Mouse (Mus musculus): ENCODE results near the gene Slc37a1.

GRCm38 (mm10) chr17:31353255-31353654 is 66.7 kb downstream of the Slc37a1 start:
- TF ChIP-seq CTCF (IDR thresholded peaks at IDR 0.05 in 2 of 3, conservative IDR thresholded peaks at IDR 0.05 in 1 of 3; ENCODE audit: control insufficient read depth in 1 of 3, insufficient read depth in 1 of 3, low read depth in 2 of 3, low read length in 3 of 3, poor library complexity in 1 of 3, severe bottlenecking in 1 of 3) (no peak), SMC3 (IDR thresholded peaks at IDR 0.05; ENCODE audit: low read depth, low read length) (no peak), KAT2A (conservative IDR thresholded peaks at IDR 0.05; ENCODE audit: low read depth, low read length) (no peak), ZMIZ1 (IDR thresholded peaks at IDR 0.05; ENCODE audit: low read depth, low read length) (no peak)

Data from MEL (cell line).